Mouse (Mus musculus): Measurements from ENCODE around the gene Gad2. TPM values are rescaled to one million over a fixed set of nuclear protein-coding genes. Genes with fewer than 3 reads are reported as not detected.

Gad2 gene
- total and polyA plus RNA-seq, 3 experiments = 0.04 TPM; not detected in 2

- Histone ChIP-seq H3K9ac (ENCODE audit: insufficient read depth, low read depth) (no peak overlapping the region), H3K4me1 (ENCODE audit: control insufficient read depth in 1 of 2, insufficient read depth in 2 of 2) (no peaks in the 10 kb centered on the region), H3K9me3 (replicated peaks; ENCODE audit: low read length) (no peaks in the 10 kb centered on the region), H3K4me2 (ENCODE audit: insufficient read depth, low read depth, poor library complexity, severe bottlenecking) (no peak overlapping the region), H3K79me2 (replicated peaks; ENCODE audit: control insufficient read depth, extremely low read depth, insufficient read depth, poor library complexity, severe bottlenecking) (no peaks in the 10 kb centered on the region), H3K27ac (ENCODE audit: insufficient read depth, low read depth) (no peak overlapping the region), H3K27me3 (replicated peaks) (no peaks in the 10 kb centered on the region), H3K36me3 (replicated peaks in 1 of 2; ENCODE audit: control insufficient read depth in 1 of 2, insufficient read depth in 1 of 2, low read length in 1 of 2) (no peaks in the 10 kb centered on the region), H3K4me3 (replicated peaks in 1 of 3; ENCODE audit: low read depth in 2 of 3, low read length in 2 of 3, poor library complexity in 1 of 3) (no peak overlapping the region)
- dilution Hi-C loops (cut with MboI; ENCODE audit: extremely low pct_ligation_motif_present, extremely low pct_unique_long_range_greater_than_20kb, low sequenced_read_pairs) (no loop called here), in situ Hi-C loops (cut with MboI; ENCODE audit: low pct_ligation_motif_present, low pct_unique_long_range_greater_than_20kb, low sequenced_read_pairs) (no loop called here)
- DNase-seq (ENCODE audit: extremely low read depth) = no peak
- TF ChIP-seq RAD21 (IDR thresholded peaks at IDR 0.05; ENCODE audit: low read depth, low read length) (no peak), GABPA (IDR thresholded peaks at IDR 0.05; ENCODE audit: insufficient replicate concordance, low read depth, low read length) (no peak), KAT2A (IDR thresholded peaks at IDR 0.05; ENCODE audit: insufficient replicate concordance, low read length) (no peak), JUND (conservative IDR thresholded peaks at IDR 0.05; ENCODE audit: low read depth, low read length) (no peak), ZC3H11A (IDR thresholded peaks at IDR 0.05; ENCODE audit: low read depth, low read length) (no peak), CHD2 (IDR thresholded peaks at IDR 0.05; ENCODE audit: low read length) (no peak), PAX5 (IDR thresholded peaks at IDR 0.05; ENCODE audit: low read length) (no peak), EP300 (IDR thresholded peaks at IDR 0.05; ENCODE audit: low read length) (no peak), NRF1 (IDR thresholded peaks at IDR 0.05; ENCODE audit: low read depth, low read length) (no peak), USF1 (IDR thresholded peaks at IDR 0.05; ENCODE audit: low read depth, low read length) (no peak), IRF4 (IDR thresholded peaks at IDR 0.05; ENCODE audit: low read depth, low read length) (no peak)
Observed at GRCm38 (mm10) chr2:22677066-22677465, 55.1 kb downstream of the Gad2 start.

- Histone ChIP-seq H3K27me3 (replicated peaks) (no peaks in the 10 kb centered on the region), H3K4me1 (ENCODE audit: control insufficient read depth in 1 of 2, insufficient read depth in 2 of 2) (no peaks in the 10 kb centered on the region), H3K36me3 (replicated peaks in 1 of 2; ENCODE audit: control insufficient read depth in 1 of 2, insufficient read depth in 1 of 2, low read length in 1 of 2) (no peaks in the 10 kb centered on the region), H3K9ac (ENCODE audit: insufficient read depth, low read depth) (no peak overlapping the region), H3K4me2 (ENCODE audit: insufficient read depth, low read depth, poor library complexity, severe bottlenecking) (no peak overlapping the region), H3K9me3 (replicated peaks; ENCODE audit: low read length) (no peaks in the 10 kb centered on the region), H3K4me3 (replicated peaks in 1 of 3; ENCODE audit: low read depth in 2 of 3, low read length in 2 of 3, poor library complexity in 1 of 3) (no peak overlapping the region), H3K79me2 (replicated peaks; ENCODE audit: control insufficient read depth, extremely low read depth, insufficient read depth, poor library complexity, severe bottlenecking) (no peaks in the 10 kb centered on the region), H3K27ac (ENCODE audit: insufficient read depth, low read depth) (no peak overlapping the region)
- TF ChIP-seq JUND (conservative IDR thresholded peaks at IDR 0.05; ENCODE audit: low read depth, low read length) (no peak), MAX (IDR thresholded peaks at IDR 0.05; ENCODE audit: low read length) (no peak), CHD2 (IDR thresholded peaks at IDR 0.05; ENCODE audit: low read length) (no peak), MAFK (IDR thresholded peaks at IDR 0.05; ENCODE audit: insufficient replicate concordance, low read length) (no peak), SIN3A (IDR thresholded peaks at IDR 0.05; ENCODE audit: low read length) (no peak), ELF1 (IDR thresholded peaks at IDR 0.05; ENCODE audit: low read depth, low read length) (no peak), MAZ (IDR thresholded peaks at IDR 0.05; ENCODE audit: low read depth, low read length) (no peak), ETS1 (conservative IDR thresholded peaks at IDR 0.05; ENCODE audit: low read depth, low read length) (no peak), ZC3H11A (IDR thresholded peaks at IDR 0.05; ENCODE audit: low read depth, low read length) (no peak), MXI1 (IDR thresholded peaks at IDR 0.05; ENCODE audit: low read depth, low read length) (no peak), POLR2AphosphoS2 (IDR thresholded peaks at IDR 0.05; ENCODE audit: low read depth, low read length) (no peak)
- in situ Hi-C loops (cut with MboI; ENCODE audit: low pct_ligation_motif_present, low pct_unique_long_range_greater_than_20kb, low sequenced_read_pairs) (no loop called here), dilution Hi-C loops (cut with MboI; ENCODE audit: extremely low pct_ligation_motif_present, extremely low pct_unique_long_range_greater_than_20kb, low sequenced_read_pairs) (no loop called here)
- no peak for DNase-seq (ENCODE audit: extremely low read depth)
Observed at GRCm38 (mm10) chr2:22679944-22680343, 57.9 kb downstream of the Gad2 start.

Measured in CH12.LX (cell line).